Mouse (Mus musculus) megakaryocyte, embryonic 14.5 days (primary cell): Measurements from ENCODE around the gene Hbb-y.

Source experiments
- FLI1 ChIP-seq: IDR thresholded peaks from 2 replicates; pipeline ENCODE4 v1.6.1; 2012; ENCODE audit warnings: low read length, inconsistent platforms, mixed read lengths
- GATA1 ChIP-seq: IDR thresholded peaks from 3 replicates; pipeline ENCODE4 v1.6.1; 2012; ENCODE audit warnings: mixed read lengths, low read length, inconsistent platforms, borderline replicate concordance

DNA sequence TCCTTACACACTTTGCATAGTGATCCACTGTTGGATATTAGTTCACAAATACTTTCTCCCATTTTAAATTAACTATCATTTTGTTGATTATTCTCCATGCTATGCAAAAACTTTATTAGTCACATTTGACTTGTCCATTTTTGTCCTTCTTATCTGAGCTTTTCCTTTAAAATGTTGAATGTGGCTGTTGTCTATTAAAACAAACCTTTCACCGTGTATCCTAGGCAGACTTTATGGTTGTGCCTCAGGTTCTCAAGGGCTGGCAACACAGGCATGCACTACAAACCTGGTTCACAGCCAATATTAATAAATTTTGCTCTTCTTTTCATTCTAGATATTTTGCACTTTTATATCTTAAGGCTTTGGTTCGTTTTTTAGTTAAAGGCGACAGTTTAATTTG is 42.3 kb downstream of the Hbb-y start:
- TF ChIP-seq GATA1 (no peak), FLI1 (no peak)
